Mouse (Mus musculus): ENCODE measurements around the gene Arl2bp. TPM values are rescaled to one million over a fixed set of nuclear protein-coding genes. Genes with fewer than 3 reads are reported as not detected.

Gene Arl2bp
- polyA plus RNA-seq, 1 experiment: 65.5 TPM

GRCm38 (mm10) chr8:94680414-94680813 lies 14.0 kb downstream of the Arl2bp start:
- peaks cover under 1% of the 10 kb centered on the region for H3K36me3 ChIP-seq (ENCODE audit: control insufficient read depth, insufficient read depth)
- H3K27me3 ChIP-seq (ENCODE audit: control insufficient read depth, insufficient read depth, insufficient read length): no peaks in the 10 kb centered on the region
- H3ac ChIP-seq (ENCODE audit: control insufficient read depth, insufficient read length, low read depth): no peak overlapping the region
- no peaks in the 10 kb centered on the region for H3K79me2 ChIP-seq (ENCODE audit: control insufficient read depth, insufficient read depth)
- no peaks in the 10 kb centered on the region for H3K79me3 ChIP-seq (ENCODE audit: low read depth)
- no peak for TF ChIP-seq USF1 (IDR thresholded peaks at IDR 0.05; ENCODE audit: low read depth)
- no peak for TF ChIP-seq CEBPB (IDR thresholded peaks at IDR 0.05; ENCODE audit: low read depth)
- no peak for TF ChIP-seq MAX (IDR thresholded peaks at IDR 0.05)
- no peak for TF ChIP-seq MYOG (IDR thresholded peaks at IDR 0.05; ENCODE audit: control insufficient read depth, extremely low read depth, insufficient read length)
- TF ChIP-seq FOSL1 (IDR thresholded peaks at IDR 0.05; ENCODE audit: insufficient read depth, low read length, poor library complexity, severe bottlenecking): no peak
- no peak for TF ChIP-seq CTCF (IDR thresholded peaks at IDR 0.05; ENCODE audit: control insufficient read depth, insufficient read depth, insufficient read length)
- no peak for TF ChIP-seq MYOD1 (IDR thresholded peaks at IDR 0.05; ENCODE audit: control insufficient read depth, insufficient read length, low read depth)
- H3K4me3 ChIP-seq (ENCODE audit: insufficient read depth, poor library complexity, severe bottlenecking): no peak overlapping the region

- Histone ChIP-seq H3K4me3 (ENCODE audit: insufficient read depth, poor library complexity, severe bottlenecking) (no peak overlapping the region), H3K36me3 (ENCODE audit: control insufficient read depth, insufficient read depth) (no peaks in the 10 kb centered on the region), H3ac (ENCODE audit: control insufficient read depth, insufficient read length, low read depth) (no peak overlapping the region), H3K79me2 (ENCODE audit: control insufficient read depth, insufficient read depth) (no peaks in the 10 kb centered on the region), H3K79me3 (ENCODE audit: low read depth) (no peaks in the 10 kb centered on the region), H3K27me3 (ENCODE audit: control insufficient read depth, insufficient read depth, insufficient read length) (peaks cover 3% of the 10 kb centered on the region)
- TF ChIP-seq MYOD1 (IDR thresholded peaks at IDR 0.05; ENCODE audit: control insufficient read depth, insufficient read length, low read depth): no peak
- TF ChIP-seq CTCF (IDR thresholded peaks at IDR 0.05; ENCODE audit: control insufficient read depth, insufficient read depth, insufficient read length): no peak
- TF ChIP-seq MAX (IDR thresholded peaks at IDR 0.05): no peak
- TF ChIP-seq CEBPB (IDR thresholded peaks at IDR 0.05; ENCODE audit: low read depth): no peak
- no peak for TF ChIP-seq MYOG (IDR thresholded peaks at IDR 0.05; ENCODE audit: control insufficient read depth, extremely low read depth, insufficient read length)
- no peak for TF ChIP-seq USF1 (IDR thresholded peaks at IDR 0.05; ENCODE audit: low read depth)
- TF ChIP-seq FOSL1 (IDR thresholded peaks at IDR 0.05; ENCODE audit: insufficient read depth, low read length, poor library complexity, severe bottlenecking): no peak
These were observed 16.5 kb downstream of the Arl2bp start for GRCm38 (mm10) chr8:94682732-94683524.

- Histone ChIP-seq H3K79me3 (ENCODE audit: low read depth) (no peaks in the 10 kb centered on the region), H3ac (ENCODE audit: control insufficient read depth, insufficient read length, low read depth) (no peak overlapping the region), H3K4me3 (ENCODE audit: insufficient read depth, poor library complexity, severe bottlenecking) (no peak overlapping the region), H3K27me3 (ENCODE audit: control insufficient read depth, insufficient read depth, insufficient read length) (peaks cover 4% of the 10 kb centered on the region), H3K36me3 (ENCODE audit: control insufficient read depth, insufficient read depth) (no peaks in the 10 kb centered on the region), H3K79me2 (ENCODE audit: control insufficient read depth, insufficient read depth) (no peaks in the 10 kb centered on the region)
- TF ChIP-seq CEBPB (IDR thresholded peaks at IDR 0.05; ENCODE audit: low read depth): no peak
- no peak for TF ChIP-seq FOSL1 (IDR thresholded peaks at IDR 0.05; ENCODE audit: insufficient read depth, low read length, poor library complexity, severe bottlenecking)
- no peak for TF ChIP-seq MYOD1 (IDR thresholded peaks at IDR 0.05; ENCODE audit: control insufficient read depth, insufficient read length, low read depth)
- no peak for TF ChIP-seq MYOG (IDR thresholded peaks at IDR 0.05; ENCODE audit: control insufficient read depth, extremely low read depth, insufficient read length)
- no peak for TF ChIP-seq USF1 (IDR thresholded peaks at IDR 0.05; ENCODE audit: low read depth)
- TF ChIP-seq MAX (IDR thresholded peaks at IDR 0.05): no peak
- TF ChIP-seq CTCF (IDR thresholded peaks at IDR 0.05; ENCODE audit: control insufficient read depth, insufficient read depth, insufficient read length): no peak
These were observed 17.9 kb downstream of the Arl2bp start for GRCm38 (mm10) chr8:94684287-94684686.

GRCm38 (mm10) chr8:94685953-94686352 lies 19.6 kb downstream of the Arl2bp start:
- Histone ChIP-seq H3K4me3 (ENCODE audit: insufficient read depth, poor library complexity, severe bottlenecking) (no peak overlapping the region), H3K79me3 (ENCODE audit: low read depth) (no peaks in the 10 kb centered on the region), H3K36me3 (ENCODE audit: control insufficient read depth, insufficient read depth) (no peaks in the 10 kb centered on the region), H3K27me3 (ENCODE audit: control insufficient read depth, insufficient read depth, insufficient read length) (peaks cover 7% of the 10 kb centered on the region), H3K79me2 (ENCODE audit: control insufficient read depth, insufficient read depth) (no peaks in the 10 kb centered on the region), H3ac (ENCODE audit: control insufficient read depth, insufficient read length, low read depth) (no peak overlapping the region)
- TF ChIP-seq MYOG (IDR thresholded peaks at IDR 0.05; ENCODE audit: control insufficient read depth, extremely low read depth, insufficient read length) (no peak), MAX (IDR thresholded peaks at IDR 0.05) (no peak), CEBPB (IDR thresholded peaks at IDR 0.05; ENCODE audit: low read depth) (no peak), MYOD1 (IDR thresholded peaks at IDR 0.05; ENCODE audit: control insufficient read depth, insufficient read length, low read depth) (no peak), FOSL1 (IDR thresholded peaks at IDR 0.05; ENCODE audit: insufficient read depth, low read length, poor library complexity, severe bottlenecking) (no peak), USF1 (IDR thresholded peaks at IDR 0.05; ENCODE audit: low read depth) (no peak), CTCF (IDR thresholded peaks at IDR 0.05; ENCODE audit: control insufficient read depth, insufficient read depth, insufficient read length) (no peak)

- Histone ChIP-seq H3K36me3 (ENCODE audit: control insufficient read depth, insufficient read depth) (no peaks in the 10 kb centered on the region), H3K79me2 (ENCODE audit: control insufficient read depth, insufficient read depth) (no peaks in the 10 kb centered on the region), H3ac (ENCODE audit: control insufficient read depth, insufficient read length, low read depth) (no peak overlapping the region), H3K27me3 (ENCODE audit: control insufficient read depth, insufficient read depth, insufficient read length) (peaks cover 47% of the 10 kb centered on the region), H3K4me3 (ENCODE audit: insufficient read depth, poor library complexity, severe bottlenecking) (no peak overlapping the region), H3K79me3 (ENCODE audit: low read depth) (no peaks in the 10 kb centered on the region)
- TF ChIP-seq MAX (IDR thresholded peaks at IDR 0.05): no peak
- no peak for TF ChIP-seq FOSL1 (IDR thresholded peaks at IDR 0.05; ENCODE audit: insufficient read depth, low read length, poor library complexity, severe bottlenecking)
- TF ChIP-seq CEBPB (IDR thresholded peaks at IDR 0.05; ENCODE audit: low read depth): no peak
- TF ChIP-seq MYOG (IDR thresholded peaks at IDR 0.05; ENCODE audit: control insufficient read depth, extremely low read depth, insufficient read length): no peak
- no peak for TF ChIP-seq CTCF (IDR thresholded peaks at IDR 0.05; ENCODE audit: control insufficient read depth, insufficient read depth, insufficient read length)
- TF ChIP-seq USF1 (IDR thresholded peaks at IDR 0.05; ENCODE audit: low read depth): no peak
- no peak for TF ChIP-seq MYOD1 (IDR thresholded peaks at IDR 0.05; ENCODE audit: control insufficient read depth, insufficient read length, low read depth)
These were observed 28.3 kb downstream of the Arl2bp start for GRCm38 (mm10) chr8:94694701-94695100.

All from C2C12 (cell line).